Mouse (Mus musculus): ENCODE results near the gene Raf1. TPM values are rescaled to one million over a fixed set of nuclear protein-coding genes. Genes with fewer than 3 reads are reported as not detected.

The Raf1 gene
- polyA plus RNA-seq, 2 experiments = 37.9 to 41.5 TPM

GRCm38 (mm10) chr6:115697739-115698558 is 21.5 kb upstream of the Raf1 start:
- 74% methylated on average over 17 of the region's 17 CpGs for WGBS (ENCODE audit: insufficient replicate concordance)
- no peak overlapping the region for H3K4me3 ChIP-seq (ENCODE audit: insufficient read depth in 1 of 2, low read depth in 2 of 2, low read length in 2 of 2)
- no peak overlapping the region for H3K27ac ChIP-seq

GRCm38 (mm10) chr6:115696707-115697215 is 20.3 kb upstream of the Raf1 start:
- WGBS (ENCODE audit: insufficient replicate concordance) = 74% methylated on average over 7 of the region's 7 CpGs
- TF ChIP-seq EP300 (IDR thresholded peaks at IDR 0.05; ENCODE audit: low read depth) (no peak), CTCF (IDR thresholded peaks at IDR 0.05; ENCODE audit: low read depth) (0 out of 2 replicates have a peak, but pooled peaks have one; percentile 18)
- no peak overlapping the region for H3K4me3 ChIP-seq (ENCODE audit: insufficient read depth in 1 of 2, low read depth in 2 of 2, low read length in 2 of 2)
- DNase-seq (ENCODE audit: low read depth in 3 of 3, low spot score in 3 of 3) (no peak), ATAC-seq (ENCODE audit: insufficient read depth) (no peak)
- no peak overlapping the region for H3K27ac ChIP-seq
- H3K9ac ChIP-seq (replicated peaks) = no peak overlapping the region
- H3K36me3 ChIP-seq (replicated peaks; ENCODE audit: control insufficient read depth, insufficient read depth, low read depth) = no peaks in the 10 kb centered on the region
- H3K4me2 ChIP-seq (ENCODE audit: low read depth) = no peak overlapping the region
- H3K4me1 ChIP-seq (replicated peaks; ENCODE audit: control insufficient read depth in 2 of 2, insufficient read depth in 2 of 2, low read length in 1 of 2) = no peaks in the 10 kb centered on the region; a peak in 1 of 4 replicates
- no peaks in the 10 kb centered on the region for H3K27me3 ChIP-seq (ENCODE audit: control insufficient read depth, insufficient read depth, low read length)
- no peaks in the 10 kb centered on the region for H3K9me3 ChIP-seq (ENCODE audit: control insufficient read depth, low read length)

More at GRCm38 (mm10) chr6:115697739-115698558, 21.5 kb upstream of the Raf1 start:
- H3K4me1 ChIP-seq (replicated peaks; ENCODE audit: control insufficient read depth in 2 of 2, insufficient read depth in 2 of 2, low read length in 1 of 2) = no peaks in the 10 kb centered on the region; a peak in 1 of 4 replicates
- TF ChIP-seq EP300 (IDR thresholded peaks at IDR 0.05; ENCODE audit: low read depth) = no peak
- no peak for TF ChIP-seq CTCF (IDR thresholded peaks at IDR 0.05; ENCODE audit: low read depth)
- H3K36me3 ChIP-seq (replicated peaks; ENCODE audit: control insufficient read depth, insufficient read depth, low read depth) = no peaks in the 10 kb centered on the region
- no peak overlapping the region for H3K4me2 ChIP-seq (ENCODE audit: low read depth)
- ATAC-seq (ENCODE audit: insufficient read depth) (no peak), DNase-seq (ENCODE audit: low read depth in 3 of 3, low spot score in 3 of 3) (no peak)
- H3K9ac ChIP-seq (replicated peaks) = no peak overlapping the region
- no peaks in the 10 kb centered on the region for H3K27me3 ChIP-seq (ENCODE audit: control insufficient read depth, insufficient read depth, low read length)
- H3K9me3 ChIP-seq (ENCODE audit: control insufficient read depth, low read length) = no peaks in the 10 kb centered on the region

GRCm38 (mm10) chr6:115695124-115695523 is 18.7 kb upstream of the Raf1 start:
- H3K4me3 ChIP-seq (ENCODE audit: insufficient read depth in 1 of 2, low read depth in 2 of 2, low read length in 2 of 2) = no peak overlapping the region
- 52% methylated on average over 7 of the region's 7 CpGs for WGBS (ENCODE audit: insufficient replicate concordance)
- ATAC-seq (ENCODE audit: insufficient read depth) (no peak), DNase-seq (ENCODE audit: low read depth in 3 of 3, low spot score in 3 of 3) (no peak)
- no peaks in the 10 kb centered on the region for H3K27me3 ChIP-seq (ENCODE audit: control insufficient read depth, insufficient read depth, low read length)
- TF ChIP-seq EP300 (IDR thresholded peaks at IDR 0.05; ENCODE audit: low read depth) (no peak), CTCF (IDR thresholded peaks at IDR 0.05; ENCODE audit: low read depth) (no peak)
- H3K9me3 ChIP-seq (ENCODE audit: control insufficient read depth, low read length) = no peaks in the 10 kb centered on the region
- H3K36me3 ChIP-seq (replicated peaks; ENCODE audit: control insufficient read depth, insufficient read depth, low read depth) = no peaks in the 10 kb centered on the region
- H3K4me2 ChIP-seq (ENCODE audit: low read depth) = no peak overlapping the region
- 0 out of 4 replicates have a peak, but pooled peaks cover 0 to 1% of the 10 kb centered on the region in 2 experiments for H3K4me1 ChIP-seq (replicated peaks; ENCODE audit: control insufficient read depth in 2 of 2, insufficient read depth in 2 of 2, low read length in 1 of 2)
- no peak overlapping the region for H3K27ac ChIP-seq
- no peak overlapping the region for H3K9ac ChIP-seq (replicated peaks)

GRCm38 (mm10) chr6:115694441-115694842 is 18.0 kb upstream of the Raf1 start:
- H3K9ac ChIP-seq (replicated peaks) = no peak overlapping the region
- H3K4me1 ChIP-seq (replicated peaks; ENCODE audit: control insufficient read depth in 2 of 2, insufficient read depth in 2 of 2, low read length in 1 of 2) = 0 out of 4 replicates have a peak, but pooled peaks cover 0 to 2% of the 10 kb centered on the region in 2 experiments
- no peak overlapping the region for H3K27ac ChIP-seq
- no peak overlapping the region for H3K4me3 ChIP-seq (ENCODE audit: insufficient read depth in 1 of 2, low read depth in 2 of 2, low read length in 2 of 2)
- TF ChIP-seq CTCF (IDR thresholded peaks at IDR 0.05; ENCODE audit: low read depth) = no peak
- TF ChIP-seq EP300 (IDR thresholded peaks at IDR 0.05; ENCODE audit: low read depth) = no peak
- no peak for DNase-seq (ENCODE audit: low read depth in 3 of 3, low spot score in 3 of 3)
- no peak for ATAC-seq (ENCODE audit: insufficient read depth)
- WGBS (ENCODE audit: insufficient replicate concordance) = 46% methylated on average over 9 of the region's 9 CpGs
- H3K27me3 ChIP-seq (ENCODE audit: control insufficient read depth, insufficient read depth, low read length) = no peaks in the 10 kb centered on the region
- H3K4me2 ChIP-seq (ENCODE audit: low read depth) = no peak overlapping the region
- H3K9me3 ChIP-seq (ENCODE audit: control insufficient read depth, low read length) = no peaks in the 10 kb centered on the region
- H3K36me3 ChIP-seq (replicated peaks; ENCODE audit: control insufficient read depth, insufficient read depth, low read depth) = no peaks in the 10 kb centered on the region
